Mouse (Mus musculus) ES-E14 (cell line): ENCODE data around the gene Ppp1r1c. TPM values are rescaled to one million over a fixed set of nuclear protein-coding genes. Genes with fewer than 3 reads are reported as not detected.

Source experiments
- DNase-seq: peaks from one replicate; pipeline ENCODE4 v3.0.0-alpha.2; 2013; ENCODE audit warnings: low read depth, low spot score
- H3K27ac ChIP-seq: 2 replicates; pipeline ENCODE4 v1.5.1; 2012; ENCODE audit warnings: low read depth, mild to moderate bottlenecking, low read length, moderate library complexity, mixed read lengths; ENCODE audit not compliant: poor library complexity, insufficient read depth, severe bottlenecking
- H3K36me3 ChIP-seq: 2 replicates; pipeline ENCODE4 v1.6.1; 2012; ENCODE audit warnings: mild to moderate bottlenecking, low read length, moderate library complexity, mixed read lengths; ENCODE audit not compliant: control insufficient read depth, poor library complexity, insufficient read depth, severe bottlenecking
- H3K4me1 ChIP-seq, 2 experiments: fragments of 150-350 bp in 1 of 2; sonication (generic) in 1 of 2; 2 replicates each; pipeline ENCODE4 v1.6.1; 2012; ENCODE audit warnings: low read length in 2 of 2, mild to moderate bottlenecking in 1 of 2, mixed read lengths in 1 of 2; ENCODE audit not compliant: control insufficient read depth in 2 of 2, insufficient read depth in 2 of 2, poor library complexity in 1 of 2
- H3K4me3 ChIP-seq, 2 experiments: fragments of 150-350 bp in 1 of 2; sonication (generic) in 1 of 2; 2 replicates each; pipeline ENCODE4 v1.5.1; 2012; ENCODE audit warnings: low read length in 2 of 2, low read depth in 1 of 2, mild to moderate bottlenecking in 1 of 2, mixed read lengths in 1 of 2; ENCODE audit not compliant: insufficient read depth in 1 of 2, poor library complexity in 1 of 2, severe bottlenecking in 1 of 2
- H3K9ac ChIP-seq: 2 replicates; pipeline ENCODE4 v1.6.1; 2012; ENCODE audit warnings: low read depth, mild to moderate bottlenecking, low read length, mixed read lengths; ENCODE audit not compliant: poor library complexity, insufficient read depth, severe bottlenecking
- H3K9me3 ChIP-seq: fragments of 150-350 bp; sonication (generic); 2 replicates; pipeline ENCODE4 v1.6.1; 2012; ENCODE audit warnings: low read depth, mild to moderate bottlenecking, low read length; ENCODE audit not compliant: control insufficient read depth, insufficient read depth
- CHD2 ChIP-seq: IDR thresholded peaks from 2 replicates; pipeline ENCODE4 v1.6.1; 2014; ENCODE audit warnings: mild to moderate bottlenecking, low read depth, low read length, inconsistent platforms
- HCFC1 ChIP-seq: IDR thresholded peaks from 2 replicates; pipeline ENCODE4 v1.6.1; 2012; ENCODE audit warnings: low read length, inconsistent platforms, borderline replicate concordance; ENCODE audit not compliant: insufficient read depth
- MAFK ChIP-seq: IDR thresholded peaks from 2 replicates; pipeline ENCODE4 v1.6.1; 2014; ENCODE audit warnings: mild to moderate bottlenecking, low read depth, low read length, inconsistent platforms; ENCODE audit not compliant: insufficient read depth
- ZC3H11A ChIP-seq: IDR thresholded peaks from 2 replicates; pipeline ENCODE4 v1.6.1; 2012; ENCODE audit warnings: low read depth, mild to moderate bottlenecking, inconsistent platforms, low read length, borderline replicate concordance
- ZNF384 ChIP-seq: IDR thresholded peaks from 2 replicates; pipeline ENCODE4 v1.6.1; 2012; ENCODE audit warnings: low read depth, low read length, inconsistent platforms
- in situ Hi-C, 2 experiments: fragments of 600-800 bp; cut with MboI; formaldehyde crosslinking; loops; one replicate each; pipeline ENCODE4 v1.15.1; 2025; ENCODE audit warnings: low sequenced_read_pairs in 2 of 2, inconsistent platforms in 1 of 2; ENCODE audit not compliant: unreplicated experiment in 2 of 2
- total RNA-seq: library from RNA; depleted of rRNA; stranded (reverse); fragments of 300-350 nt; gene quantifications from 2 replicates; pipeline ENCODE4 v1.2.3, GENCODE M21; 2012

Gene Ppp1r1c
- total RNA-seq, 1 experiment = not detected

GRCm38 (mm10) chr2:79786467-79786866 is 78.9 kb downstream of the Ppp1r1c start:
- Histone ChIP-seq H3K4me1 (no peaks in the 10 kb centered on the region), H3K36me3 (no peaks in the 10 kb centered on the region), H3K27ac (no peak overlapping the region), H3K4me3 (no peak overlapping the region), H3K9me3 (no peaks in the 10 kb centered on the region), H3K9ac (no peak overlapping the region)
- TF ChIP-seq HCFC1 (no peak), MAFK (no peak), CHD2 (no peak), ZNF384 (no peak), ZC3H11A (no peak)
- in situ Hi-C loops = no loop called here
- no peak for DNase-seq

DNA sequence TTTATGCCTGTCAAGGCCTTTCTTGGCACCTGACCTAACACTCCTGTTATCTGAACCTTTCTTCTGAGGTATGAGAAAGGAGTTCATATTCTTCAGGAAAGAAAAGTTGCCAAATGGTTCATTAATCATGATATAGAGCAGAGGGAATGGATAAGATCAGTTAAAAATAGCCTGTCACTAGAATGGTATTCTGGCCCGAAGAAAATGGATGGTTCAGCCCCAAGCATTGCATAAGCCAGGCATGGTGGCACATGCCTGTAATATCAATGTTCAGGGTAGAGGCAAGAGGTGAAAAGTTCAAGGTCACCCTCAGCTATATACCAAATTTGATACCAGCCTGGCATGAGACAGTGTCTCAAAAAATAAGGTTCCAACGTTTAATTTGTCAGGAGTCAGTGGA is 85.6 kb downstream of the Ppp1r1c start:
- Histone ChIP-seq H3K4me1 (no peaks in the 10 kb centered on the region), H3K36me3 (no peaks in the 10 kb centered on the region), H3K9me3 (no peaks in the 10 kb centered on the region), H3K4me3 (no peak overlapping the region), H3K27ac (no peak overlapping the region), H3K9ac (no peak overlapping the region)
- no peak for DNase-seq
- in situ Hi-C loops = no loop called here
- TF ChIP-seq ZC3H11A (no peak), ZNF384 (no peak)

DNA sequence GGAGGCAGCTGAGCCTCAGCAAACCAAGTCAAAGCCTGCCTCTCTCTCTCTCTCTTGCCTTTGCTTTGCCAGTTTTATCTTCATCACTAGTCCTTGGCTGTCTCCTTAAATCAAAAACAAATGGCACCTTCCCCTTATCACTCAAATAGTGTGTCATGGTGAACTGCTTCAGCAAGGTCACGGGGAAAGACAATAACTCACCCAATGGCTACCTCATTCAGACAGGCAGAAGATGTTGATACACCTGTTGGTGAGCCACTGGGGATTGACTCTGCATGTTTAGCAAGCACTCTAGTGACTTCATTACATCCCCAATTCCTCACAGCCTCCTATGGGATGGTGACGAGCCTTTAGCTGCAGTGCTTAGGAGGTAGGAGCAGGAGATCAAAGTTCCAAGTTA is 89.9 kb downstream of the Ppp1r1c start:
- H3K27ac ChIP-seq = no peak overlapping the region
- DNase-seq = no peak
- in situ Hi-C loops = no loop called here
- no peaks in the 10 kb centered on the region for H3K4me1 ChIP-seq
- no peaks in the 10 kb centered on the region for H3K36me3 ChIP-seq
- TF ChIP-seq MAFK (no peak), CHD2 (no peak), ZC3H11A (no peak), HCFC1 (no peak), ZNF384 (no peak)
- no peak overlapping the region for H3K4me3 ChIP-seq
- no peaks in the 10 kb centered on the region for H3K9me3 ChIP-seq
- H3K9ac ChIP-seq = no peak overlapping the region

GRCm38 (mm10) chr2:79798627-79799026 is 91.0 kb downstream of the Ppp1r1c start:
- H3K9me3 ChIP-seq = no peaks in the 10 kb centered on the region
- no peak for DNase-seq
- in situ Hi-C loops = no loop called here
- no peaks in the 10 kb centered on the region for H3K4me1 ChIP-seq
- TF ChIP-seq MAFK (no peak), CHD2 (no peak), ZC3H11A (no peak), HCFC1 (no peak), ZNF384 (no peak)
- H3K9ac ChIP-seq = no peak overlapping the region
- no peaks in the 10 kb centered on the region for H3K36me3 ChIP-seq
- no peak overlapping the region for H3K27ac ChIP-seq
- no peak overlapping the region for H3K4me3 ChIP-seq

DNA sequence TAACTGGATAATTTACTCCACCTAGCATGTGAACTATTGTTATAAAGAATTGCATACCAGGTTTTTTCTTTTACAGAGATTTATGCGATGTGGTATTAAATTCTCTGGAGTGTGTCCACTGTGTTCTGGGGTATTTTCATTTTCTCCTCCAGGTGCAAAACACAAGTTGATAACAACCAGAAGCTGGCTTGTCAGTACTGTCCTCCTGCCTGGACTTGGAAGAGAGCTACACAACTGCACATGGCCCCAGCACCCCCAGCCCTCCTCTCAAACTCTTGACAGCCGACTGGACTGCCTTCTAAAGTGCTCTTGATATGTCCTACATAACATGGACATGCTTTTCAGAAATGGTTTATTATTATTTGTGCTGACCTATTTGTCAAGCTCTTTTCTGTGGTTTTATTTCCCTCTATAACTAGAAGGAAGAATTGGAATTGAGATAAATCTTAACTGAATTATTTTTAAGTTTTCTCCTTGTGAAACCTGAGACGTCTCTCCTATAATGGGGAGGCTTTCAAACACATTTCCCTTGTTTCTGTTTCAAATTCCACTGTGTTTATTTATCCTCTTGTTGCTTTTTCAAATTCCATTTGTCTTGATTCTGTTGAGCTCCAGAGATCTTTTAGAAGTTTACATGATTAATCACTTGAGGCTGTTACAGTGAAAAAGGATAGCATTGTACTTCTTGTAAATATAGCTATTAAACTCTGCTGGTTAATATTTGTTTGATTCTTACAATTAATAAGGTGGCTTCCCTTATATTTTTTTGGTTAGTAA is 108.3 kb downstream of the Ppp1r1c start:
- TF ChIP-seq CHD2 (no peak), ZNF384 (no peak), MAFK (no peak), ZC3H11A (no peak)
- in situ Hi-C loops = no loop called here
- Histone ChIP-seq H3K27ac (no peak overlapping the region), H3K4me1 (no peaks in the 10 kb centered on the region), H3K9me3 (no peaks in the 10 kb centered on the region), H3K4me3 (no peak overlapping the region), H3K9ac (no peak overlapping the region), H3K36me3 (no peaks in the 10 kb centered on the region)
- no peak for DNase-seq
